Mouse (Mus musculus): ENCODE results near the gene Arhgap15. TPM values are rescaled to one million over a fixed set of nuclear protein-coding genes. Genes with fewer than 3 reads are reported as not detected.

Gene Arhgap15
- polyA plus RNA-seq, 1 experiment from 2014 or later: 2.0 TPM

- 79% methylated on average over 7 of the region's 7 CpGs for WGBS
- no peaks in the 10 kb centered on the region for H3K9me3 ChIP-seq
Observed at GRCm38 (mm10) chr2:44068151-44068840, 319.7 kb downstream of the Arhgap15 start.

GRCm38 (mm10) chr2:44068906-44069305 lies 320.3 kb downstream of the Arhgap15 start:
- no peak overlapping the region for H3K9ac ChIP-seq
- H3K27me3 ChIP-seq: no peaks in the 10 kb centered on the region
- H3K4me3 ChIP-seq: no peak overlapping the region
- H3K9me3 ChIP-seq: no peaks in the 10 kb centered on the region
- WGBS: 85% methylated on average over 2 of the region's 2 CpGs
- no peak for ATAC-seq (ENCODE audit: low read depth)
- no peaks in the 10 kb centered on the region for H3K36me3 ChIP-seq
- no peak overlapping the region for H3K4me2 ChIP-seq
- H3K27ac ChIP-seq (replicated peaks): no peak overlapping the region
- no peaks in the 10 kb centered on the region for H3K4me1 ChIP-seq (replicated peaks)

More at GRCm38 (mm10) chr2:44068151-44068840, 319.7 kb downstream of the Arhgap15 start:
- Histone ChIP-seq H3K27ac (replicated peaks) (no peak overlapping the region), H3K4me1 (replicated peaks) (no peaks in the 10 kb centered on the region), H3K36me3 (no peaks in the 10 kb centered on the region), H3K4me2 (no peak overlapping the region), H3K4me3 (no peak overlapping the region), H3K9ac (no peak overlapping the region), H3K27me3 (no peaks in the 10 kb centered on the region)
- no peak for ATAC-seq (ENCODE audit: low read depth)

- Histone ChIP-seq H3K27ac (replicated peaks) (no peak overlapping the region), H3K27me3 (no peaks in the 10 kb centered on the region), H3K4me3 (no peak overlapping the region), H3K36me3 (no peaks in the 10 kb centered on the region), H3K9me3 (no peaks in the 10 kb centered on the region), H3K4me1 (replicated peaks) (0 out of 2 replicates have a peak, but pooled peaks cover 7% of the 10 kb centered on the region), H3K9ac (no peak overlapping the region), H3K4me2 (no peak overlapping the region)
- ATAC-seq (ENCODE audit: low read depth): no peak
Observed at GRCm38 (mm10) chr2:44076570-44076969, 327.9 kb downstream of the Arhgap15 start.

GRCm38 (mm10) chr2:44080530-44080929 lies 331.9 kb downstream of the Arhgap15 start:
- Histone ChIP-seq H3K4me1 (replicated peaks) (0 out of 2 replicates have a peak, but pooled peaks cover 7% of the 10 kb centered on the region), H3K4me3 (no peak overlapping the region), H3K9ac (no peak overlapping the region), H3K9me3 (no peaks in the 10 kb centered on the region), H3K27me3 (no peaks in the 10 kb centered on the region), H3K4me2 (no peak overlapping the region), H3K36me3 (no peaks in the 10 kb centered on the region), H3K27ac (replicated peaks) (no peak overlapping the region)
- no peak for ATAC-seq (ENCODE audit: low read depth)
- WGBS: 45% methylated on average over 6 of the region's 6 CpGs

- Histone ChIP-seq H3K4me3 (no peak overlapping the region), H3K4me1 (replicated peaks) (0 out of 2 replicates have a peak, but pooled peaks cover 7% of the 10 kb centered on the region), H3K4me2 (no peak overlapping the region), H3K27ac (replicated peaks) (no peak overlapping the region), H3K27me3 (no peaks in the 10 kb centered on the region), H3K36me3 (no peaks in the 10 kb centered on the region), H3K9ac (no peak overlapping the region), H3K9me3 (no peaks in the 10 kb centered on the region)
- 38% methylated on average over 4 of the region's 4 CpGs for WGBS
- ATAC-seq (ENCODE audit: low read depth): peak; percentile 15; the same call in 1 of the 2 replicates
Observed at GRCm38 (mm10) chr2:44081241-44081640, 332.6 kb downstream of the Arhgap15 start.

GRCm38 (mm10) chr2:44084471-44084870 lies 335.8 kb downstream of the Arhgap15 start:
- H3K36me3 ChIP-seq: no peaks in the 10 kb centered on the region
- no peaks in the 10 kb centered on the region for H3K27me3 ChIP-seq
- H3K9ac ChIP-seq: no peak overlapping the region
- ATAC-seq (ENCODE audit: low read depth): no peak
- no peaks in the 10 kb centered on the region for H3K9me3 ChIP-seq
- no peak overlapping the region for H3K4me3 ChIP-seq
- H3K4me2 ChIP-seq: no peak overlapping the region
- 71% methylated on average over 2 of the region's 2 CpGs for WGBS
- 0 out of 2 replicates have a peak, but pooled peaks cover 7% of the 10 kb centered on the region for H3K4me1 ChIP-seq (replicated peaks)
- H3K27ac ChIP-seq (replicated peaks): no peak overlapping the region

GRCm38 (mm10) chr2:44086403-44087056 lies 337.9 kb downstream of the Arhgap15 start:
- Histone ChIP-seq H3K27ac (replicated peaks) (no peak overlapping the region), H3K4me2 (no peak overlapping the region), H3K4me3 (no peak overlapping the region), H3K36me3 (no peaks in the 10 kb centered on the region), H3K9me3 (no peaks in the 10 kb centered on the region), H3K27me3 (no peaks in the 10 kb centered on the region), H3K9ac (no peak overlapping the region), H3K4me1 (replicated peaks) (no peaks in the 10 kb centered on the region)
- no peak for ATAC-seq (ENCODE audit: low read depth)
- WGBS: 26% methylated on average over 5 of the region's 5 CpGs

GRCm38 (mm10) chr2:44098552-44098951 lies 349.9 kb downstream of the Arhgap15 start:
- Histone ChIP-seq H3K27ac (replicated peaks) (no peak overlapping the region), H3K9ac (no peak overlapping the region), H3K4me3 (no peak overlapping the region), H3K4me2 (no peak overlapping the region), H3K9me3 (no peaks in the 10 kb centered on the region), H3K27me3 (no peaks in the 10 kb centered on the region), H3K36me3 (no peaks in the 10 kb centered on the region), H3K4me1 (replicated peaks) (no peaks in the 10 kb centered on the region)
- 91% methylated on average over 4 of the region's 4 CpGs for WGBS
- no peak for ATAC-seq (ENCODE audit: low read depth)

GRCm38 (mm10) chr2:44102351-44102750 lies 353.7 kb downstream of the Arhgap15 start:
- H3K27me3 ChIP-seq: no peaks in the 10 kb centered on the region
- no peak for ATAC-seq (ENCODE audit: low read depth)

GRCm38 (mm10) chr2:44103321-44103720 lies 354.7 kb downstream of the Arhgap15 start:
- WGBS: 87% methylated on average over 8 of the region's 8 CpGs
- Histone ChIP-seq H3K4me3 (no peak overlapping the region), H3K4me2 (no peak overlapping the region), H3K27ac (replicated peaks) (no peak overlapping the region; the same call in 1 of the 2 replicates), H3K36me3 (no peaks in the 10 kb centered on the region), H3K9ac (no peak overlapping the region), H3K9me3 (no peaks in the 10 kb centered on the region), H3K4me1 (replicated peaks) (peaks cover 10% of the 10 kb centered on the region), H3K27me3 (no peaks in the 10 kb centered on the region)
- ATAC-seq (ENCODE audit: low read depth): no peak

More at GRCm38 (mm10) chr2:44102351-44102750, 353.7 kb downstream of the Arhgap15 start:
- H3K36me3 ChIP-seq: no peaks in the 10 kb centered on the region
- H3K9ac ChIP-seq: no peak overlapping the region
- 78% methylated on average over 6 of the region's 6 CpGs for whole genome bisulfite sequencing
- no peak overlapping the region for H3K27ac ChIP-seq (replicated peaks)
- H3K4me2 ChIP-seq: no peak overlapping the region
- H3K4me1 ChIP-seq (replicated peaks): peaks cover 10% of the 10 kb centered on the region
- no peak overlapping the region for H3K4me3 ChIP-seq
- no peaks in the 10 kb centered on the region for H3K9me3 ChIP-seq

- peaks cover 10% of the 10 kb centered on the region for H3K4me1 ChIP-seq (replicated peaks)
- H3K27me3 ChIP-seq: no peaks in the 10 kb centered on the region
- H3K4me3 ChIP-seq: no peak overlapping the region
- no peak overlapping the region for H3K4me2 ChIP-seq
- no peaks in the 10 kb centered on the region for H3K9me3 ChIP-seq
- WGBS: 84% methylated on average over 5 of the region's 5 CpGs
- H3K27ac ChIP-seq (replicated peaks): no peak overlapping the region
- no peak for ATAC-seq (ENCODE audit: low read depth)
- H3K36me3 ChIP-seq: no peaks in the 10 kb centered on the region
- H3K9ac ChIP-seq: no peak overlapping the region
Observed at GRCm38 (mm10) chr2:44103742-44104141, 355.1 kb downstream of the Arhgap15 start.

- Histone ChIP-seq H3K9ac (0 out of 2 replicates have a peak overlapping the region, but pooled peaks have one; percentile 1), H3K27ac (replicated peaks) (peak overlapping the region; percentile 38), H3K27me3 (no peaks in the 10 kb centered on the region), H3K4me3 (no peak overlapping the region), H3K4me2 (peak overlapping the region; percentile 18), H3K9me3 (no peaks in the 10 kb centered on the region), H3K4me1 (replicated peaks) (peaks cover 10% of the 10 kb centered on the region), H3K36me3 (no peaks in the 10 kb centered on the region)
- ATAC-seq (ENCODE audit: low read depth): peak; percentile 80
- WGBS: 43% methylated on average over 22 of the region's 22 CpGs
Observed at GRCm38 (mm10) chr2:44104282-44105197, 355.9 kb downstream of the Arhgap15 start.

Measured in neural tube, embryonic 13.5 days (tissue).